Mouse (Mus musculus) megakaryocyte, embryonic 14.5 days (primary cell): ENCODE results near the gene Sppl3.

ENCODE experiments used
- FLI1 ChIP-seq: IDR thresholded peaks from 2 replicates; pipeline ENCODE4 v1.6.1; 2012; ENCODE audit warnings: low read length, inconsistent platforms, mixed read lengths
- GATA1 ChIP-seq: IDR thresholded peaks from 3 replicates; pipeline ENCODE4 v1.6.1; 2012; ENCODE audit warnings: mixed read lengths, low read length, inconsistent platforms, borderline replicate concordance

GRCm38 (mm10) chr5:115144471-115144870, 133.5 kb downstream of the Sppl3 start:
- TF ChIP-seq GATA1 (no peak), FLI1 (no peak)
